Mouse (Mus musculus) retina, adult 2 months (tissue): ENCODE results near the gene Speer4b.
"Not testable (repeated sequence)": the region's sequence is repeated elsewhere in the genome, so short reads cannot be mapped to it uniquely, and the experiment has no call there.

Experiments
- DNase-seq: peaks from one replicate; pipeline ENCODE4 v3.0.0-alpha.2; 2012; ENCODE audit warnings: low read depth, low spot score

Speer4b gene

GRCm38 (mm10) chr5:27501338-27501737, at the start of gene Speer4b:
TSS of gene Speer4b (minus strand) at chr5:27501438.
- DNase-seq = not testable (repeated sequence)

- no peak for DNase-seq
Observed at GRCm38 (mm10) chr5:27549291-27549690, 48.1 kb upstream of the Speer4b start.

- no peak for DNase-seq
Observed at GRCm38 (mm10) chr5:27544816-27545270, 43.6 kb upstream of the Speer4b start.

GRCm38 (mm10) chr5:27526906-27527305, 25.7 kb upstream of the Speer4b start:
- DNase-seq = no peak

- DNase-seq = no peak
Observed at GRCm38 (mm10) chr5:27518716-27519115, 17.5 kb upstream of the Speer4b start.

GRCm38 (mm10) chr5:27490942-27491341, 10.3 kb downstream of the Speer4b start:
- no peak for DNase-seq

- no peak for DNase-seq
Observed at GRCm38 (mm10) chr5:27486138-27486537, 15.1 kb downstream of the Speer4b start.

- no peak for DNase-seq
Observed at GRCm38 (mm10) chr5:27481706-27482105, 19.5 kb downstream of the Speer4b start.

- DNase-seq = no peak
Observed at GRCm38 (mm10) chr5:27474964-27475465, 26.2 kb downstream of the Speer4b start.

- DNase-seq = no peak
Observed at GRCm38 (mm10) chr5:27457686-27458085, 43.6 kb downstream of the Speer4b start.

- no peak for DNase-seq
Observed at GRCm38 (mm10) chr5:27456981-27457380, 44.3 kb downstream of the Speer4b start.

GRCm38 (mm10) chr5:27454386-27454785, 46.9 kb downstream of the Speer4b start:
- no peak for DNase-seq

- no peak for DNase-seq
Observed at GRCm38 (mm10) chr5:27453201-27453845, 47.9 kb downstream of the Speer4b start.
